Mouse (Mus musculus): ENCODE results near the gene Cacng1. TPM values are rescaled to one million over a fixed set of nuclear protein-coding genes. Genes with fewer than 3 reads are reported as not detected.

Cacng1 gene
- polyA plus RNA-seq, 1 experiment from 2014 or later: not detected

DNA sequence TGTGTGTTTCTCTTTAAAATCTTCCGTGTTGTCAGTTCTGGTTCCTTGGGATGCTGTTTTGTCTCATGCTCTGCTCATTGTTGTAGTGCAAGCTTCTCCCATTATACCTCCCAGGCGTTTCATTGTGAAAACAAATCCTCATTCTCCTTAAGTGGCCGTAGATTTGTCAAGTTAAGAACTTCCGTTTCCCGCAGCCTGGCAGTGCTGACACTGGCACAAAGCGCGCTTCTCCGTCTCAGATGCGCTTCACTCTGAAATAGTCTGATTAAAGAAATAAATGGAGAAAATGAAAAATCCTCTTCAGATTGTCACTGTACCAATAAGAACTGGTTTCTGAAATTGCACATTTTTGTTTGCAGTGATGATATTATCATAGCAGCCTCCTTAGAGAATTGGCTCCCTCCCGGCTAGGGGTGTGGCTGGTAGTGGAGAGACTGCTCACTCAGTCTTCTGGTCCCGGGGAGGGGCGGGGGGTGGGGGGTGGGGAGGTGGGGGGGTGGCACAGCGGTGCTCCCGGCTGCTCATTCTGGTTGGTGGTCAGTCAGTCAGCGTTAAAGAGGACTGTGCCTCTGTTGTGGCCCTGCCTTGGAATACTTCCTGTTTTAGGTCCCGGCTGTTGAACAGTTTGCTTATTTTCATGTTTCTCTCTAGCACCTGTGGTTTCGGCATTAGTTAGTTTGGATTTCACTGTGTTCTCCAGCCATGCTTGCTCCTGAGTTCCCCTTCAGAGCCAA, 39.9 kb downstream of the Cacng1 start:
- peaks cover 3% of the 10 kb centered on the region; the same call in 1 of the 2 replicates for H3K9me3 ChIP-seq (replicated peaks)
- H3K27me3 ChIP-seq (replicated peaks): no peaks in the 10 kb centered on the region
- no peak overlapping the region for H3K27ac ChIP-seq (ENCODE audit: poor library complexity, severe bottlenecking)
- H3K36me3 ChIP-seq: peaks cover 54% of the 10 kb centered on the region
- peaks cover 6% of the 10 kb centered on the region; the same call in 1 of the 2 replicates for H3K4me1 ChIP-seq (replicated peaks)
- H3K4me3 ChIP-seq: no peak overlapping the region
- WGBS: 71% methylated on average over 17 of the region's 17 CpGs
- H3K4me2 ChIP-seq: no peak overlapping the region
- H3K9ac ChIP-seq: no peak overlapping the region
- ATAC-seq (ENCODE audit: insufficient number of reproducible peaks, low FRiP score): no peak

GRCm38 (mm10) chr11:107675246-107675645, 41.1 kb downstream of the Cacng1 start:
- Histone ChIP-seq H3K4me3 (no peak overlapping the region), H3K9ac (no peak overlapping the region), H3K27ac (ENCODE audit: poor library complexity, severe bottlenecking) (no peak overlapping the region), H3K36me3 (peaks cover 65% of the 10 kb centered on the region), H3K9me3 (replicated peaks) (peaks cover 3% of the 10 kb centered on the region; the same call in 1 of the 2 replicates), H3K4me1 (replicated peaks) (peaks cover 6% of the 10 kb centered on the region; the same call in 1 of the 2 replicates), H3K27me3 (replicated peaks) (no peaks in the 10 kb centered on the region), H3K4me2 (no peak overlapping the region)
- ATAC-seq (ENCODE audit: insufficient number of reproducible peaks, low FRiP score): no peak
- 87% methylated on average over 10 of the region's 10 CpGs for WGBS

DNA sequence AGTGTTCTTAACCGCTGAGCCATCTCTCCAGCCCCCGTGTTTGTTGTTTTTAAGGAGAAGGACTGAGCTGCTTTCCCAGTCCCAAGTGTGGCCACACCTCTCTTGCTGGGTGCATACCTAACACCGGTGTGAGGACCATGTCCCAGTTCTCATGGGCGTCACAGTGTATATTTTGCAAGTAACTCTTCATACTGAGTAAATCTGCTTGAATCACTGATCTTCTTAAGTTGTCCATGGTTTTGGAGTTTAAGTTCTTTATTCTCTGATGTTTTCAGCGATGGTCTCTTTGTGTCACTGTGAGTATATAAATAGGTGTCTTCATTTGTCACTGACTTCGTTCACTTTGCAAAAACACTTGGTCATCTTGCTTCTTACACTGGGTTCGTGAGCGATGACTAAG, 41.7 kb downstream of the Cacng1 start:
- H3K27ac ChIP-seq (ENCODE audit: poor library complexity, severe bottlenecking): no peak overlapping the region
- H3K27me3 ChIP-seq (replicated peaks): no peaks in the 10 kb centered on the region
- H3K4me1 ChIP-seq (replicated peaks): peaks cover 6% of the 10 kb centered on the region; the same call in 1 of the 2 replicates
- ATAC-seq (ENCODE audit: insufficient number of reproducible peaks, low FRiP score): no peak
- H3K9ac ChIP-seq: no peak overlapping the region
- H3K4me3 ChIP-seq: no peak overlapping the region
- H3K9me3 ChIP-seq (replicated peaks): peaks cover 3% of the 10 kb centered on the region; the same call in 1 of the 2 replicates
- no peak overlapping the region for H3K4me2 ChIP-seq
- 86% methylated on average over 8 of the region's 8 CpGs for WGBS
- H3K36me3 ChIP-seq: peaks cover 71% of the 10 kb centered on the region

- H3K36me3 ChIP-seq: peaks cover 74% of the 10 kb centered on the region
- peaks cover 6% of the 10 kb centered on the region; the same call in 1 of the 2 replicates for H3K4me1 ChIP-seq (replicated peaks)
- no peak overlapping the region for H3K4me3 ChIP-seq
- H3K4me2 ChIP-seq: no peak overlapping the region
- 86% methylated on average over 5 of the region's 5 CpGs for WGBS
- peaks cover 3% of the 10 kb centered on the region; the same call in 1 of the 2 replicates for H3K9me3 ChIP-seq (replicated peaks)
- H3K9ac ChIP-seq: no peak overlapping the region
- ATAC-seq (ENCODE audit: insufficient number of reproducible peaks, low FRiP score): no peak
- no peak overlapping the region for H3K27ac ChIP-seq (ENCODE audit: poor library complexity, severe bottlenecking)
- H3K27me3 ChIP-seq (replicated peaks): no peaks in the 10 kb centered on the region
These were observed 42.3 kb downstream of the Cacng1 start for GRCm38 (mm10) chr11:107674006-107674405.

GRCm38 (mm10) chr11:107668977-107669376, 47.3 kb downstream of the Cacng1 start:
- 79% methylated on average over 4 of the region's 4 CpGs for WGBS
- Histone ChIP-seq H3K9me3 (replicated peaks) (no peaks in the 10 kb centered on the region), H3K27me3 (replicated peaks) (no peaks in the 10 kb centered on the region), H3K4me3 (no peak overlapping the region), H3K36me3 (peaks cover 81% of the 10 kb centered on the region), H3K4me2 (no peak overlapping the region), H3K9ac (no peak overlapping the region), H3K4me1 (replicated peaks) (0 out of 2 replicates have a peak, but pooled peaks cover 6% of the 10 kb centered on the region), H3K27ac (ENCODE audit: poor library complexity, severe bottlenecking) (no peak overlapping the region)
- no peak for ATAC-seq (ENCODE audit: insufficient number of reproducible peaks, low FRiP score)

GRCm38 (mm10) chr11:107668223-107668622, 48.1 kb downstream of the Cacng1 start:
- H3K4me3 ChIP-seq: no peak overlapping the region
- H3K9me3 ChIP-seq (replicated peaks): no peaks in the 10 kb centered on the region
- H3K36me3 ChIP-seq: peaks cover 81% of the 10 kb centered on the region
- H3K9ac ChIP-seq: no peak overlapping the region
- ATAC-seq (ENCODE audit: insufficient number of reproducible peaks, low FRiP score): no peak
- no peak overlapping the region for H3K4me2 ChIP-seq
- H3K27me3 ChIP-seq (replicated peaks): no peaks in the 10 kb centered on the region
- H3K27ac ChIP-seq (ENCODE audit: poor library complexity, severe bottlenecking): no peak overlapping the region
- 87% methylated on average over 6 of the region's 6 CpGs for WGBS
- H3K4me1 ChIP-seq (replicated peaks): 0 out of 2 replicates have a peak, but pooled peaks cover 6% of the 10 kb centered on the region

DNA sequence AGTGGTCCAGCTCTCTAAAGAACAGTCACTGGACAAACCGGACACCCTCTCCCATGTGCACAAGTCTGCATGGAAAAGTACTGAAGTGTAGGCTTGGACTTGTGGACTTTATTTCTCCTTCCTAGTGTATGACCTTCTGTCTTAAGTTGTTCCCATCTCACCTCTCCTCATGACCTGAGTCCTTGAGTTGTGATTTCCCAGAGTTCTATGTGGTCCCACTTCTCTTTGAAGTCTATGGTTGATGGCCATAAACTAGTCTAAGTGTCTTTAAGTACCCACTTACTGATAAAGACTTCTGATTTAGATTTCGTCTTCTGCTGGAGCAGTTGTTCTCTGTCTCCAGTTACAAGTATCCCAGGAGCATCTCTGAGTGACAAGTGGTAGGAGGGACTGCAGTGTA, 48.8 kb downstream of the Cacng1 start:
- no peak overlapping the region for H3K9ac ChIP-seq
- H3K36me3 ChIP-seq: peaks cover 83% of the 10 kb centered on the region
- WGBS: 59% methylated on average over 2 of the region's 2 CpGs
- ATAC-seq (ENCODE audit: insufficient number of reproducible peaks, low FRiP score): no peak
- no peak overlapping the region for H3K27ac ChIP-seq (ENCODE audit: poor library complexity, severe bottlenecking)
- H3K27me3 ChIP-seq (replicated peaks): no peaks in the 10 kb centered on the region
- H3K4me2 ChIP-seq: no peak overlapping the region
- H3K4me3 ChIP-seq: no peak overlapping the region
- H3K9me3 ChIP-seq (replicated peaks): no peaks in the 10 kb centered on the region
- 0 out of 2 replicates have a peak, but pooled peaks cover 6% of the 10 kb centered on the region for H3K4me1 ChIP-seq (replicated peaks)

GRCm38 (mm10) chr11:107662666-107663065, 53.7 kb downstream of the Cacng1 start:
- H3K4me2 ChIP-seq: no peak overlapping the region
- 85% methylated on average over 5 of the region's 5 CpGs for WGBS
- H3K27ac ChIP-seq (ENCODE audit: poor library complexity, severe bottlenecking): no peak overlapping the region
- no peak overlapping the region for H3K4me3 ChIP-seq
- no peaks in the 10 kb centered on the region for H3K4me1 ChIP-seq (replicated peaks)
- peaks cover 76% of the 10 kb centered on the region for H3K36me3 ChIP-seq
- no peak for ATAC-seq (ENCODE audit: insufficient number of reproducible peaks, low FRiP score)
- no peaks in the 10 kb centered on the region for H3K27me3 ChIP-seq (replicated peaks)
- H3K9me3 ChIP-seq (replicated peaks): no peaks in the 10 kb centered on the region
- H3K9ac ChIP-seq: no peak overlapping the region

DNA sequence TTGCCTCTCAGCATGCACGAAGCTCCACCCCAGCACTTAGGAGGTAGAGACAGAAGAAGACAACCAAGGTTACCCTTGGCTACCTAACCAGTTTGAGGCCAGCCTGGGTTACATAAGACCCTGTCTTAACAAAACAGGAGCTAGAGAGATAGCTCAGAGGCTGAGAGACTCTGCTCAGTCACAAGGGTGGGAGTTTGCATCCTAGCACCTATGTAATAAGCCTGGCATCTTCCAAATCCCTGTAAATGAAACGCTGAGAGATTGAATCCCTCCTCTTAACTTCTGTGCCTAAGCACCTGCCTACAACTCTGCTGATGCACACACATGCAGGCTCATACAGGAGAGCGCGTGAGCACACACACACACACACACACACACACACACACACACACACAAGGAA, 55.9 kb downstream of the Cacng1 start:
- Histone ChIP-seq H3K36me3 (peaks cover 79% of the 10 kb centered on the region), H3K4me1 (replicated peaks) (no peaks in the 10 kb centered on the region), H3K9me3 (replicated peaks) (no peaks in the 10 kb centered on the region), H3K4me3 (no peak overlapping the region), H3K4me2 (no peak overlapping the region), H3K27ac (ENCODE audit: poor library complexity, severe bottlenecking) (no peak overlapping the region), H3K9ac (no peak overlapping the region), H3K27me3 (replicated peaks) (no peaks in the 10 kb centered on the region)
- WGBS: 93% methylated on average over 4 of the region's 4 CpGs
- no peak for ATAC-seq (ENCODE audit: insufficient number of reproducible peaks, low FRiP score)

DNA sequence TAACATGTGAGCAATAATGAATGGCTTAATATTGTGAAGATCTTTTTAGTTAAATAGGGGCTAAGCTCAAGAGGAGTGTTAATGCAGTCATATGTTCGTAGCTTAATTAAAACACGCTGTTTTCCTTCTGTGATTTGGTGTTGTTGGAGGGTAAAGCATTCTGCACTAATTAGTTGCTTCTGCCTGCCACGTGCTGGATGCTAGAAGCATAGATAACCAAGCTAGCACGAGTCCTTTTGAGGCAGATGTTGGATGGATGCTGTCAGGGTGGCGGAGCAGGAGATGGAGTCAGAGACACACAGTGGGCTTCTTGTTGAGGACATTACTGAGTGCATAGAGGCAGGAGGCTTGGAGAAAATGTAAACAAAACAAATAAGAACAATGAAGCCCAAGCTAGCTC, 59.2 kb downstream of the Cacng1 start:
- Histone ChIP-seq H3K9me3 (replicated peaks) (no peaks in the 10 kb centered on the region), H3K4me2 (no peak overlapping the region), H3K4me3 (no peak overlapping the region), H3K9ac (no peak overlapping the region), H3K27me3 (replicated peaks) (no peaks in the 10 kb centered on the region), H3K36me3 (peaks cover 58% of the 10 kb centered on the region), H3K27ac (ENCODE audit: poor library complexity, severe bottlenecking) (no peak overlapping the region), H3K4me1 (replicated peaks) (no peaks in the 10 kb centered on the region)
- ATAC-seq (ENCODE audit: insufficient number of reproducible peaks, low FRiP score): no peak
- 81% methylated on average over 5 of the region's 5 CpGs for WGBS

DNA sequence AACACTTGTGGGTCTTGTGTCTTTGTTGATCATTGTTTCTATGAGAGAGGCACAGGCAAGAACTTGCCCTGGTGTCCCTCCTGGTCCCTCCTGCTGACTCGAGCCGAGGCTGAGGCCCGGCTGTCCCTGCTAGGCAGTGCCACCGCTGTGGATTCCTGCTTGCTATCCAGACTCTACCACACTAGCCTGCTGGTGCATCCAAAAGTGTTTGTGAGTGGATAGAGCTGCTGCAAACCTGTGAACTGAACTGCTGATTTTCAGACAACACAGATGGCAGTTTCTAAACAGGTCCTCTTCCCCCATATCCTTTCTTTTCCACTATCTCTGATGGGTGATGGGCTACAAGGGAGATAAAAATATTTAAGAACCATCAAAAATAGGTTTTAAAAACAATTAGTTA, 60.8 kb downstream of the Cacng1 start:
- H3K27me3 ChIP-seq (replicated peaks): no peaks in the 10 kb centered on the region
- H3K4me2 ChIP-seq: no peak overlapping the region
- peaks cover 7% of the 10 kb centered on the region for H3K4me1 ChIP-seq (replicated peaks)
- no peak overlapping the region for H3K27ac ChIP-seq (ENCODE audit: poor library complexity, severe bottlenecking)
- ATAC-seq (ENCODE audit: insufficient number of reproducible peaks, low FRiP score): no peak
- H3K4me3 ChIP-seq: no peak overlapping the region
- peaks cover 52% of the 10 kb centered on the region for H3K36me3 ChIP-seq
- no peak overlapping the region for H3K9ac ChIP-seq
- WGBS: 88% methylated on average over 4 of the region's 4 CpGs
- H3K9me3 ChIP-seq (replicated peaks): no peaks in the 10 kb centered on the region
